Mouse (Mus musculus): Measurements from ENCODE around the gene Lrrc71. TPM values are rescaled to one million over a fixed set of nuclear protein-coding genes. Genes with fewer than 3 reads are reported as not detected.
A peak's percentile ranks its signal among the peaks of the same experiment; 100 is the strongest.

Lrrc71 gene
- total and polyA plus RNA-seq, 3 experiments, result 0.14 to 0.17 TPM; not detected in 1

- Histone ChIP-seq H3K27me3 (replicated peaks) (peaks cover 18% of the 10 kb centered on the region), H3K9me3 (replicated peaks; ENCODE audit: low read length) (no peaks in the 10 kb centered on the region), H3K9ac (ENCODE audit: insufficient read depth, low read depth) (no peak overlapping the region), H3K4me2 (ENCODE audit: insufficient read depth, low read depth, poor library complexity, severe bottlenecking) (no peak overlapping the region), H3K79me2 (replicated peaks; ENCODE audit: control insufficient read depth, extremely low read depth, insufficient read depth, poor library complexity, severe bottlenecking) (no peaks in the 10 kb centered on the region), H3K36me3 (replicated peaks in 1 of 2; ENCODE audit: control insufficient read depth in 1 of 2, insufficient read depth in 1 of 2, low read length in 1 of 2) (no peaks in the 10 kb centered on the region), H3K4me1 (ENCODE audit: control insufficient read depth in 1 of 2, insufficient read depth in 2 of 2) (peaks cover 8 to 32% of the 10 kb centered on the region in 2 experiments), H3K27ac (ENCODE audit: insufficient read depth, low read depth) (no peak overlapping the region), H3K4me3 (replicated peaks in 1 of 3; ENCODE audit: low read depth in 2 of 3, low read length in 2 of 3, poor library complexity in 1 of 3) (peak overlapping the region in 2 of 3 experiments; percentile 6 to 19)
- TF ChIP-seq USF2 (conservative IDR thresholded peaks at IDR 0.05; ENCODE audit: low read depth, low read length), result no peak
- 0 out of 2 replicates have a peak, but pooled peaks have one; percentile 11 for TF ChIP-seq IRF4 (IDR thresholded peaks at IDR 0.05; ENCODE audit: low read depth, low read length)
- no peak for DNase-seq (ENCODE audit: extremely low read depth)
- dilution Hi-C loops (cut with MboI; ENCODE audit: extremely low pct_ligation_motif_present, extremely low pct_unique_long_range_greater_than_20kb, low sequenced_read_pairs) (no loop called here), in situ Hi-C loops (cut with MboI; ENCODE audit: low pct_ligation_motif_present, low pct_unique_long_range_greater_than_20kb, low sequenced_read_pairs) (no loop called here)
Measured at GRCm38 (mm10) chr3:87763683-87764289, 15.4 kb upstream of the Lrrc71 start.

- no peak overlapping the region for H3K9ac ChIP-seq (ENCODE audit: insufficient read depth, low read depth)
- H3K9me3 ChIP-seq (replicated peaks; ENCODE audit: low read length), result no peaks in the 10 kb centered on the region
- no peaks in the 10 kb centered on the region for H3K79me2 ChIP-seq (replicated peaks; ENCODE audit: control insufficient read depth, extremely low read depth, insufficient read depth, poor library complexity, severe bottlenecking)
- H3K27me3 ChIP-seq (replicated peaks), result peaks cover 13% of the 10 kb centered on the region
- no peak overlapping the region for H3K27ac ChIP-seq (ENCODE audit: insufficient read depth, low read depth)
- no peak overlapping the region for H3K4me2 ChIP-seq (ENCODE audit: insufficient read depth, low read depth, poor library complexity, severe bottlenecking)
- H3K4me3 ChIP-seq (replicated peaks in 1 of 3; ENCODE audit: low read depth in 2 of 3, low read length in 2 of 3, poor library complexity in 1 of 3), result no peak overlapping the region
- no peak for DNase-seq (ENCODE audit: extremely low read depth)
- in situ Hi-C loops (cut with MboI; ENCODE audit: low pct_ligation_motif_present, low pct_unique_long_range_greater_than_20kb, low sequenced_read_pairs) (no loop called here), dilution Hi-C loops (cut with MboI; ENCODE audit: extremely low pct_ligation_motif_present, extremely low pct_unique_long_range_greater_than_20kb, low sequenced_read_pairs) (no loop called here)
- H3K36me3 ChIP-seq (replicated peaks in 1 of 2; ENCODE audit: control insufficient read depth in 1 of 2, insufficient read depth in 1 of 2, low read length in 1 of 2), result no peaks in the 10 kb centered on the region
- no peak for TF ChIP-seq E2F4 (IDR thresholded peaks at IDR 0.05; ENCODE audit: insufficient replicate concordance, low read depth, low read length)
- TF ChIP-seq ETS1 (conservative IDR thresholded peaks at IDR 0.05; ENCODE audit: low read depth, low read length), result no peak
- TF ChIP-seq USF1 (IDR thresholded peaks at IDR 0.05; ENCODE audit: low read depth, low read length), result no peak
- no peak for TF ChIP-seq MAZ (IDR thresholded peaks at IDR 0.05; ENCODE audit: low read depth, low read length)
- TF ChIP-seq IRF4 (IDR thresholded peaks at IDR 0.05; ENCODE audit: low read depth, low read length), result no peak
- TF ChIP-seq ZNF384 (IDR thresholded peaks at IDR 0.05; ENCODE audit: low read depth, low read length), result no peak
- no peak for TF ChIP-seq ZKSCAN1 (IDR thresholded peaks at IDR 0.05; ENCODE audit: borderline replicate concordance, low read depth, low read length)
- no peak for TF ChIP-seq ZMIZ1 (IDR thresholded peaks at IDR 0.05; ENCODE audit: low read depth, low read length)
- TF ChIP-seq MEF2A (IDR thresholded peaks at IDR 0.05; ENCODE audit: borderline replicate concordance, low read depth, low read length), result no peak
- TF ChIP-seq RCOR1 (conservative IDR thresholded peaks at IDR 0.05; ENCODE audit: low read depth, low read length), result no peak
- TF ChIP-seq POLR2A (IDR thresholded peaks at IDR 0.05; ENCODE audit: low read depth, low read length), result no peak
- TF ChIP-seq CTCF (conservative IDR thresholded peaks at IDR 0.05 in 1 of 2, IDR thresholded peaks at IDR 0.05 in 1 of 2; ENCODE audit: low read depth in 2 of 2, low read length in 2 of 2), result no peak
- TF ChIP-seq EP300 (IDR thresholded peaks at IDR 0.05; ENCODE audit: low read length), result no peak
- TF ChIP-seq CHD1 (IDR thresholded peaks at IDR 0.05; ENCODE audit: low read depth, low read length), result no peak
- TF ChIP-seq ZC3H11A (IDR thresholded peaks at IDR 0.05; ENCODE audit: low read depth, low read length), result no peak
- H3K4me1 ChIP-seq (ENCODE audit: control insufficient read depth in 1 of 2, insufficient read depth in 2 of 2), result peaks cover 8 to 30% of the 10 kb centered on the region in 2 experiments
Measured at GRCm38 (mm10) chr3:87763202-87763601, 14.8 kb upstream of the Lrrc71 start.
